Mouse (Mus musculus): ENCODE measurements around the gene Snap25. TPM values are rescaled to one million over a fixed set of nuclear protein-coding genes. Genes with fewer than 3 reads are reported as not detected.

Gene Snap25
- polyA plus RNA-seq, 1 experiment from 2014 or later, result 26.1 TPM

- H3K27me3 ChIP-seq (ENCODE audit: control insufficient read depth, insufficient read depth, low read length), result no peaks in the 10 kb centered on the region
- no peak overlapping the region for H3K9ac ChIP-seq (replicated peaks; ENCODE audit: low read length)
- DNase-seq (ENCODE audit: low spot score), result no peak
- no peak overlapping the region for H3K4me3 ChIP-seq (ENCODE audit: low read depth, low read length)
- WGBS, result 87% methylated on average over 7 of the region's 7 CpGs
- no peak for ATAC-seq (replicated peaks; ENCODE audit: insufficient number of reproducible peaks, low FRiP score, low TSS enrichment, low read depth)
- H3K27ac ChIP-seq (replicated peaks; ENCODE audit: low read depth, low read length), result no peak overlapping the region
- H3K4me1 ChIP-seq (ENCODE audit: control insufficient read depth, insufficient read depth, low read length), result no peaks in the 10 kb centered on the region
- H3K9me3 ChIP-seq (replicated peaks; ENCODE audit: control insufficient read depth, low read length), result no peaks in the 10 kb centered on the region
- H3K36me3 ChIP-seq (replicated peaks; ENCODE audit: control insufficient read depth, insufficient read depth, low read depth, low read length), result no peaks in the 10 kb centered on the region
- no peak overlapping the region for H3K4me2 ChIP-seq (ENCODE audit: low read depth, low read length)
Observed at GRCm38 (mm10) chr2:136803142-136803541, 89.9 kb downstream of the Snap25 start.

DNA sequence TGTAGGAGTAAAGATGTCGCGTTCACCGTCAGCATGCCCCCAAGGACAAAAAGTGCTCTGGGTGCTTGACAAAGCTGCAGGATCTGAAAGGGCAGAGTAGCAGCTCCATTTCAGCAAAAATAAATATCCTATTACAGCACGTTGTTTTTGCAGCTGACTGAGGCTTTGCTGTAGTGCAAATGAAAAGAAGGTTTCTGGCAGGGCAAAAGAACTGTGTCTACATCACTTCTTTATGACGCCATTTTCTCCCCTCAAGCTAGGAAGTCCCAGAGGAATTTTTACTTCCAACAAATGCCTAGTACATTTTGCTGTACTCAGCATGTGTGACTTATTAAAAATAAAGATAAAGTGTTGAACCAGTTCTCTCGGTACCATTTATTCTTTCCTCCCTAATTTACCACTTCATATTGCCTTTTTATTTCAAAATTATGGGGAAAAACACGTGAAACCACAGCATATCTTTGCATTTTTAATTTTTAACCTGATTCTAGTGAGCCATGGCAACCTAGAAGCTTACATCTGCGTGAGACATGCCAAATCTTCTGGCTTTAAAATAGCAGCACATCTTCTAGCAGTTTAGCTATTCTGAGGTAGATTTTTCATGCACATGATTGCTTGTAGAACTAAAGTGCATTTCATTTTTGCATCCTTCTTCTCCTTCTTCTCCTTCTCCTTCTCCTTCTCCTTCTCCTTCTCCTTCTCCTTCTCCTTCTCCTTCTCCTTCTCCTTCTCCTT, 94.9 kb downstream of the Snap25 start:
- WGBS, result 47% methylated on average over 8 of the region's 8 CpGs
- H3K36me3 ChIP-seq (replicated peaks; ENCODE audit: control insufficient read depth, insufficient read depth, low read depth, low read length), result no peaks in the 10 kb centered on the region
- peak; percentile 60 for DNase-seq (ENCODE audit: low spot score)
- no peak overlapping the region for H3K4me2 ChIP-seq (ENCODE audit: low read depth, low read length)
- H3K9me3 ChIP-seq (replicated peaks; ENCODE audit: control insufficient read depth, low read length), result no peaks in the 10 kb centered on the region
- H3K27me3 ChIP-seq (ENCODE audit: control insufficient read depth, insufficient read depth, low read length), result no peaks in the 10 kb centered on the region
- no peak for ATAC-seq (replicated peaks; ENCODE audit: insufficient number of reproducible peaks, low FRiP score, low TSS enrichment, low read depth)
- no peaks in the 10 kb centered on the region for H3K4me1 ChIP-seq (ENCODE audit: control insufficient read depth, insufficient read depth, low read length)
- no peak overlapping the region for H3K27ac ChIP-seq (replicated peaks; ENCODE audit: low read depth, low read length)
- no peak overlapping the region for H3K4me3 ChIP-seq (ENCODE audit: low read depth, low read length)
- no peak overlapping the region for H3K9ac ChIP-seq (replicated peaks; ENCODE audit: low read length)

DNA sequence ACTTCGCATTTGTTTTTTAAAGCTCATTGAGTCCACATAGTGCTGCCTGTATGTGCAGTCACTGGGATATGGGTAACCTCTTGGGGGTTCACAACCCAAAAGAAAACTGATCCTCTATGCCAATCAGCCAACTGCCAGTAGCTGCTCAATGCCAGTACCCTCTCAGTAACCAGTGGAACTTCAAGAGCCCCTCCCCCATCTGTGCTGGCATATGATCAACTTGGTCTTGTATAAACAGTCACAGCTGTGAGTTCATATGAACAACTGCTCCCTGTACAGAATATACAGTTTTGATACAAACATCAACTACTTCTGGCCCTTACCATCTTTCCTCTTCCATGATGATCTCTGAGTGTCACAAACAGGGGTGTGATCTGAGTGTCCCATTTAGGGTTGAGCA, 98.1 kb downstream of the Snap25 start:
- no peaks in the 10 kb centered on the region for H3K27me3 ChIP-seq (ENCODE audit: control insufficient read depth, insufficient read depth, low read length)
- ATAC-seq (replicated peaks; ENCODE audit: insufficient number of reproducible peaks, low FRiP score, low TSS enrichment, low read depth), result no peak
- no peaks in the 10 kb centered on the region for H3K36me3 ChIP-seq (replicated peaks; ENCODE audit: control insufficient read depth, insufficient read depth, low read depth, low read length)
- no peaks in the 10 kb centered on the region for H3K9me3 ChIP-seq (replicated peaks; ENCODE audit: control insufficient read depth, low read length)
- H3K4me3 ChIP-seq (ENCODE audit: low read depth, low read length), result no peak overlapping the region
- no peak overlapping the region for H3K4me2 ChIP-seq (ENCODE audit: low read depth, low read length)
- WGBS, result 88% methylated on average over 1 of the region's 1 CpGs
- H3K9ac ChIP-seq (replicated peaks; ENCODE audit: low read length), result no peak overlapping the region
- DNase-seq (ENCODE audit: low spot score), result no peak
- no peak overlapping the region for H3K27ac ChIP-seq (replicated peaks; ENCODE audit: low read depth, low read length)
- H3K4me1 ChIP-seq (ENCODE audit: control insufficient read depth, insufficient read depth, low read length), result no peaks in the 10 kb centered on the region

DNA sequence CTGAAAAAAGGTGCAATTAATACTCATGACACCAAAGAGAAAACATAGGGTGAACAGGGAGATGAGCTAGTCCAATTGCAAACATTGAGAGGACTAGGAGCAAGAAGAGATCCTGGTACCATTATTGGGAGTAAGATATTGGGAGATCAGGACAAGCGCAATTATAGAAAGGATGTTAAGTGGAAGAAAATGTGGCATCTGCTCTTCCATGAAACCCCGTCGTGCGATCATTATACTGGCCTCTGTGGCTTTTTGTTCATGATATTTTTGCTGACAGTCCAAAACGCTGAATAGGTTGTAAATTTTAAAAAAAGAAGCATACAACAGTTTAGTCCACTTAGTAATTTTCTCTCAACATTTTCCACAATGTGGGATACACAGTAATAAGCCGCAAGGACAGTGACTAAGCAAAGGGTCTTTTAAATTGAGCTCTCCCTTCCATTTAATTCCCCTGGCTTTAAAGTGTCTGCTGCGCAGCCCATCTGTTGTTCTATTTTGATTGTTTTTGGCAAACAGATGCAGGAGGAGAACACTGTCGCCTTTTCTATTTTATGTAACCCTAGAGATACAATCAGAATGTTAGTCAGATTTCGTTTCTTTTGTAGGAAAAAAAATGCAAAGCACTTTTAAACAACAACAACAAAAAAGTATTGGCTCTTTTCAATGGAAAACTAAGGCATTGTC, 103.6 kb downstream of the Snap25 start:
- no peaks in the 10 kb centered on the region for H3K27me3 ChIP-seq (ENCODE audit: control insufficient read depth, insufficient read depth, low read length)
- no peaks in the 10 kb centered on the region for H3K4me1 ChIP-seq (ENCODE audit: control insufficient read depth, insufficient read depth, low read length)
- ATAC-seq (replicated peaks; ENCODE audit: insufficient number of reproducible peaks, low FRiP score, low TSS enrichment, low read depth) (no peak), DNase-seq (ENCODE audit: low spot score) (no peak)
- whole genome bisulfite sequencing, result 86% methylated on average over 9 of the region's 9 CpGs
- no peak overlapping the region for H3K9ac ChIP-seq (replicated peaks; ENCODE audit: low read length)
- H3K27ac ChIP-seq (replicated peaks; ENCODE audit: low read depth, low read length), result no peak overlapping the region
- no peaks in the 10 kb centered on the region for H3K36me3 ChIP-seq (replicated peaks; ENCODE audit: control insufficient read depth, insufficient read depth, low read depth, low read length)
- no peak overlapping the region for H3K4me3 ChIP-seq (ENCODE audit: low read depth, low read length)
- no peak overlapping the region for H3K4me2 ChIP-seq (ENCODE audit: low read depth, low read length)
- H3K9me3 ChIP-seq (replicated peaks; ENCODE audit: control insufficient read depth, low read length), result no peaks in the 10 kb centered on the region

- H3K4me2 ChIP-seq (ENCODE audit: low read depth, low read length), result no peak overlapping the region
- no peak for DNase-seq (ENCODE audit: low spot score)
- no peaks in the 10 kb centered on the region for H3K36me3 ChIP-seq (replicated peaks; ENCODE audit: control insufficient read depth, insufficient read depth, low read depth, low read length)
- no peaks in the 10 kb centered on the region for H3K9me3 ChIP-seq (replicated peaks; ENCODE audit: control insufficient read depth, low read length)
- no peak overlapping the region for H3K9ac ChIP-seq (replicated peaks; ENCODE audit: low read length)
- ATAC-seq (replicated peaks; ENCODE audit: insufficient number of reproducible peaks, low FRiP score, low TSS enrichment, low read depth), result no peak
- H3K27me3 ChIP-seq (ENCODE audit: control insufficient read depth, insufficient read depth, low read length), result no peaks in the 10 kb centered on the region
- H3K4me3 ChIP-seq (ENCODE audit: low read depth, low read length), result no peak overlapping the region
- H3K4me1 ChIP-seq (ENCODE audit: control insufficient read depth, insufficient read depth, low read length), result no peaks in the 10 kb centered on the region
- H3K27ac ChIP-seq (replicated peaks; ENCODE audit: low read depth, low read length), result no peak overlapping the region
- 64% methylated on average over 5 of the region's 5 CpGs for WGBS
Observed at GRCm38 (mm10) chr2:136823751-136824716, 110.8 kb downstream of the Snap25 start.

- no peaks in the 10 kb centered on the region for H3K4me1 ChIP-seq (ENCODE audit: control insufficient read depth, insufficient read depth, low read length)
- H3K4me3 ChIP-seq (ENCODE audit: low read depth, low read length), result no peak overlapping the region
- no peaks in the 10 kb centered on the region for H3K9me3 ChIP-seq (replicated peaks; ENCODE audit: control insufficient read depth, low read length)
- H3K36me3 ChIP-seq (replicated peaks; ENCODE audit: control insufficient read depth, insufficient read depth, low read depth, low read length), result no peaks in the 10 kb centered on the region
- no peak overlapping the region for H3K9ac ChIP-seq (replicated peaks; ENCODE audit: low read length)
- H3K4me2 ChIP-seq (ENCODE audit: low read depth, low read length), result no peak overlapping the region
- H3K27ac ChIP-seq (replicated peaks; ENCODE audit: low read depth, low read length), result no peak overlapping the region
- WGBS, result 77% methylated on average over 4 of the region's 4 CpGs
- no peak for ATAC-seq (replicated peaks; ENCODE audit: insufficient number of reproducible peaks, low FRiP score, low TSS enrichment, low read depth)
- H3K27me3 ChIP-seq (ENCODE audit: control insufficient read depth, insufficient read depth, low read length), result no peaks in the 10 kb centered on the region
- DNase-seq (ENCODE audit: low spot score), result no peak
Observed at GRCm38 (mm10) chr2:136827612-136828011, 114.4 kb downstream of the Snap25 start.
